Mouse (Mus musculus): Measurements from ENCODE around the gene Hnrnpa3. TPM values are rescaled to one million over a fixed set of nuclear protein-coding genes. Genes with fewer than 3 reads are reported as not detected.

Gene Hnrnpa3
- total and polyA plus RNA-seq, 3 experiments: 126 to 437 (median 342) TPM

- peaks cover 3 to 6% of the 10 kb centered on the region in 2 experiments; a peak in 3 of 4 replicates for H3K4me1 ChIP-seq (ENCODE audit: control insufficient read depth in 1 of 2, insufficient read depth in 2 of 2, low read length in 2 of 2)
- H3K9ac ChIP-seq (ENCODE audit: control insufficient read depth, low read depth, low read length, poor library complexity, severe bottlenecking): no peak overlapping the region
- H3K4me3 ChIP-seq (ENCODE audit: control insufficient read depth in 1 of 2, insufficient read depth in 1 of 2, low read depth in 2 of 2, low read length in 2 of 2): 0 out of 4 replicates have a peak overlapping the region, but pooled peaks of 1 of the 2 experiments have one; percentile 36
- peak; percentile 58; the same call in 1 of the 2 replicates for TF ChIP-seq MEF2A (IDR thresholded peaks at IDR 0.05; ENCODE audit: extremely low read depth, insufficient replicate concordance, low read depth, low read length, poor library complexity, severe bottlenecking)
- TF ChIP-seq POLR2AphosphoS2 (IDR thresholded peaks at IDR 0.05; ENCODE audit: low read length): no peak
- peak; percentile 27 for DNase-seq (ENCODE audit: low read depth, low spot score)
- no peaks in the 10 kb centered on the region for H3K79me2 ChIP-seq (ENCODE audit: control insufficient read depth, insufficient read depth, low read length, poor library complexity)
- H3K36me3 ChIP-seq (ENCODE audit: control insufficient read depth in 1 of 2, insufficient read depth in 2 of 2, low read length in 2 of 2): peaks cover 0 to 4% of the 10 kb centered on the region in 2 experiments; a peak in 2 of 4 replicates
- H3K9me3 ChIP-seq (replicated peaks; ENCODE audit: insufficient read depth, low read length): no peaks in the 10 kb centered on the region
- no peaks in the 10 kb centered on the region for H3K27me3 ChIP-seq (ENCODE audit: control insufficient read depth in 1 of 2, insufficient read depth in 2 of 2, low read length in 2 of 2)
- H3K27ac ChIP-seq (ENCODE audit: control insufficient read depth, low read depth, low read length): no peak overlapping the region
Observed at GRCm38 (mm10) chr2:75632043-75632442, 27.0 kb upstream of the Hnrnpa3 start.

- no peak overlapping the region for H3K4me3 ChIP-seq (ENCODE audit: control insufficient read depth in 1 of 2, insufficient read depth in 1 of 2, low read depth in 2 of 2, low read length in 2 of 2)
- H3K27me3 ChIP-seq (ENCODE audit: control insufficient read depth in 1 of 2, insufficient read depth in 2 of 2, low read length in 2 of 2): no peaks in the 10 kb centered on the region
- peaks cover 0 to 4% of the 10 kb centered on the region in 2 experiments; a peak in 2 of 4 replicates for H3K36me3 ChIP-seq (ENCODE audit: control insufficient read depth in 1 of 2, insufficient read depth in 2 of 2, low read length in 2 of 2)
- peaks cover 3 to 6% of the 10 kb centered on the region in 2 experiments; a peak in 3 of 4 replicates for H3K4me1 ChIP-seq (ENCODE audit: control insufficient read depth in 1 of 2, insufficient read depth in 2 of 2, low read length in 2 of 2)
- H3K9ac ChIP-seq (ENCODE audit: control insufficient read depth, low read depth, low read length, poor library complexity, severe bottlenecking): no peak overlapping the region
- H3K27ac ChIP-seq (ENCODE audit: control insufficient read depth, low read depth, low read length): no peak overlapping the region
- no peaks in the 10 kb centered on the region for H3K9me3 ChIP-seq (replicated peaks; ENCODE audit: insufficient read depth, low read length)
- H3K79me2 ChIP-seq (ENCODE audit: control insufficient read depth, insufficient read depth, low read length, poor library complexity): no peaks in the 10 kb centered on the region
- TF ChIP-seq POLR2A (IDR thresholded peaks at IDR 0.05; ENCODE audit: control insufficient read depth in 1 of 2, insufficient read depth in 1 of 2, low read depth in 1 of 2, low read length in 2 of 2, poor library complexity in 1 of 2): no peak
- no peak for TF ChIP-seq KAT2A (conservative IDR thresholded peaks at IDR 0.05; ENCODE audit: low read depth, low read length)
- no peak for DNase-seq (ENCODE audit: low read depth, low spot score)
Observed at GRCm38 (mm10) chr2:75632721-75633181, 26.3 kb upstream of the Hnrnpa3 start.

- H3K4me3 ChIP-seq (ENCODE audit: control insufficient read depth in 1 of 2, insufficient read depth in 1 of 2, low read depth in 2 of 2, low read length in 2 of 2): no peak overlapping the region
- H3K27ac ChIP-seq (ENCODE audit: control insufficient read depth, low read depth, low read length): no peak overlapping the region
- peaks cover 0 to 4% of the 10 kb centered on the region in 2 experiments; a peak in 2 of 4 replicates for H3K36me3 ChIP-seq (ENCODE audit: control insufficient read depth in 1 of 2, insufficient read depth in 2 of 2, low read length in 2 of 2)
- H3K79me2 ChIP-seq (ENCODE audit: control insufficient read depth, insufficient read depth, low read length, poor library complexity): no peaks in the 10 kb centered on the region
- H3K9me3 ChIP-seq (replicated peaks; ENCODE audit: insufficient read depth, low read length): no peaks in the 10 kb centered on the region
- H3K4me1 ChIP-seq (ENCODE audit: control insufficient read depth in 1 of 2, insufficient read depth in 2 of 2, low read length in 2 of 2): peaks cover 3 to 6% of the 10 kb centered on the region in 2 experiments; a peak in 3 of 4 replicates
- no peak for DNase-seq (ENCODE audit: low read depth, low spot score)
- H3K9ac ChIP-seq (ENCODE audit: control insufficient read depth, low read depth, low read length, poor library complexity, severe bottlenecking): no peak overlapping the region
- H3K27me3 ChIP-seq (ENCODE audit: control insufficient read depth in 1 of 2, insufficient read depth in 2 of 2, low read length in 2 of 2): no peaks in the 10 kb centered on the region
- TF ChIP-seq MAX (IDR thresholded peaks at IDR 0.05; ENCODE audit: low read length) (no peak), EP300 (IDR thresholded peaks at IDR 0.05; ENCODE audit: low read depth in 1 of 2, low read length in 2 of 2) (no peak), GATA1 (IDR thresholded peaks at IDR 0.05; ENCODE audit: low read depth, low read length) (no peak)
Observed at GRCm38 (mm10) chr2:75633381-75633780, 25.7 kb upstream of the Hnrnpa3 start.

- no peak overlapping the region for H3K9ac ChIP-seq (ENCODE audit: control insufficient read depth, low read depth, low read length, poor library complexity, severe bottlenecking)
- H3K27me3 ChIP-seq (ENCODE audit: control insufficient read depth in 1 of 2, insufficient read depth in 2 of 2, low read length in 2 of 2): no peaks in the 10 kb centered on the region
- peaks cover 0 to 4% of the 10 kb centered on the region in 2 experiments; a peak in 2 of 4 replicates for H3K36me3 ChIP-seq (ENCODE audit: control insufficient read depth in 1 of 2, insufficient read depth in 2 of 2, low read length in 2 of 2)
- H3K4me3 ChIP-seq (ENCODE audit: control insufficient read depth in 1 of 2, insufficient read depth in 1 of 2, low read depth in 2 of 2, low read length in 2 of 2): no peak overlapping the region
- H3K9me3 ChIP-seq (replicated peaks; ENCODE audit: insufficient read depth, low read length): no peaks in the 10 kb centered on the region
- H3K27ac ChIP-seq (ENCODE audit: control insufficient read depth, low read depth, low read length): no peak overlapping the region
- no peak for DNase-seq (ENCODE audit: low read depth, low spot score)
- no peaks in the 10 kb centered on the region for H3K79me2 ChIP-seq (ENCODE audit: control insufficient read depth, insufficient read depth, low read length, poor library complexity)
- H3K4me1 ChIP-seq (ENCODE audit: control insufficient read depth in 1 of 2, insufficient read depth in 2 of 2, low read length in 2 of 2): peaks cover 3 to 6% of the 10 kb centered on the region in 2 experiments; a peak in 3 of 4 replicates
- TF ChIP-seq NRF1 (IDR thresholded peaks at IDR 0.05; ENCODE audit: insufficient read depth, low read depth, low read length, poor library complexity, severe bottlenecking) (no peak), POLR2AphosphoS5 (IDR thresholded peaks at IDR 0.05; ENCODE audit: borderline replicate concordance, low read depth, low read length) (no peak), CHD1 (IDR thresholded peaks at IDR 0.05; ENCODE audit: low read depth, low read length) (no peak), MAX (IDR thresholded peaks at IDR 0.05; ENCODE audit: low read length) (no peak), POLR2A (IDR thresholded peaks at IDR 0.05; ENCODE audit: control insufficient read depth in 1 of 2, insufficient read depth in 1 of 2, low read depth in 1 of 2, low read length in 2 of 2, poor library complexity in 1 of 2) (no peak), MYB (IDR thresholded peaks at IDR 0.05; ENCODE audit: low read depth, low read length) (no peak), EP300 (IDR thresholded peaks at IDR 0.05; ENCODE audit: low read depth in 1 of 2, low read length in 2 of 2) (no peak), USF2 (IDR thresholded peaks at IDR 0.05; ENCODE audit: borderline replicate concordance in 1 of 2, insufficient read depth in 1 of 2, low read depth in 1 of 2, low read length in 2 of 2) (no peak), MXI1 (IDR thresholded peaks at IDR 0.05; ENCODE audit: low read depth, low read length) (no peak), ZKSCAN1 (IDR thresholded peaks at IDR 0.05; ENCODE audit: low read depth, low read length) (no peak), KAT2A (conservative IDR thresholded peaks at IDR 0.05; ENCODE audit: low read depth, low read length) (no peak), ZC3H11A (IDR thresholded peaks at IDR 0.05; ENCODE audit: low read depth, low read length) (no peak), TCF12 (IDR thresholded peaks at IDR 0.05; ENCODE audit: low read depth, low read length) (no peak), SMC3 (IDR thresholded peaks at IDR 0.05; ENCODE audit: low read depth, low read length) (no peak), RAD21 (IDR thresholded peaks at IDR 0.05; ENCODE audit: low read depth, low read length) (no peak)
Observed at GRCm38 (mm10) chr2:75633784-75634183, 25.3 kb upstream of the Hnrnpa3 start.
